Mouse (Mus musculus) hindbrain, embryonic 16.5 days (tissue): ENCODE results near the gene 1700088E04Rik. TPM values are rescaled to one million over a fixed set of nuclear protein-coding genes. Genes with fewer than 3 reads are reported as not detected.
A peak's percentile ranks its signal among the peaks of the same experiment; 100 is the strongest.

ENCODE experiments used
- ATAC-seq: fragments of 200-750 bp; cut with Nextera tagmentation; 2 replicates; pipeline ENCODE4 v1.8.0; 2017; ENCODE audit warnings: moderate TSS enrichment, moderate library complexity
- H3K27ac ChIP-seq: fragments of 300-500 bp; sonication (generic); 2 replicates; pipeline ENCODE4 v1.5.1; 2014; ENCODE audit warnings: low read depth, mild to moderate bottlenecking, control low read depth, low read length, moderate library complexity
- H3K27me3 ChIP-seq: fragments of 300-500 bp; sonication (generic); replicated peaks from 2 replicates; pipeline ENCODE4 v1.6.1; 2014; ENCODE audit warnings: low read length; ENCODE audit not compliant: control insufficient read depth, insufficient read depth
- H3K36me3 ChIP-seq: fragments of 300-500 bp; sonication (generic); 2 replicates; pipeline ENCODE4 v1.6.1; 2014; ENCODE audit warnings: mild to moderate bottlenecking, low read length, moderate library complexity, mixed read lengths; ENCODE audit not compliant: control insufficient read depth, insufficient read depth
- H3K4me1 ChIP-seq: fragments of 300-500 bp; sonication (generic); 2 replicates; pipeline ENCODE4 v1.6.1; 2014; ENCODE audit warnings: low read depth, low read length; ENCODE audit not compliant: control insufficient read depth, insufficient read depth
- H3K4me2 ChIP-seq: fragments of 300-500 bp; sonication (generic); 2 replicates; pipeline ENCODE4 v1.6.1; 2014; ENCODE audit warnings: mild to moderate bottlenecking, low read length, control low read depth, moderate library complexity
- H3K4me3 ChIP-seq: fragments of 300-500 bp; sonication (generic); 2 replicates; pipeline ENCODE4 v1.5.1; 2014; ENCODE audit warnings: mild to moderate bottlenecking, low read length, control low read depth, moderate library complexity
- H3K9ac ChIP-seq: fragments of 300-500 bp; sonication (generic); 2 replicates; pipeline ENCODE4 v1.6.1; 2014; ENCODE audit warnings: low read depth, mild to moderate bottlenecking, control low read depth, low read length, moderate library complexity
- H3K9me3 ChIP-seq: fragments of 300-500 bp; sonication (generic); 2 replicates; pipeline ENCODE4 v1.6.1; 2014; ENCODE audit warnings: mild to moderate bottlenecking, low read length, moderate library complexity; ENCODE audit not compliant: control insufficient read depth
- whole genome bisulfite sequencing: fragments of 180-500 bp; shearing (Covaris S2); extraction: QIAGEN DNeasy Blood & Tissue Kit; methylation state at CpG from one replicate; pipeline ENCODE4 v1.1.7; 2014; 5-methylcytosine and 5-hydroxymethylcytosine counted together
- polyA plus RNA-seq: library from polyadenylated mRNA; unstranded; fragments of >200 nt; fragmentation: Nextera tagmentation; extraction: Ambion mirVana; gene quantifications from 2 replicates; pipeline ENCODE4 v1.2.1, GENCODE M21; 2015

Gene 1700088E04Rik
- polyA plus RNA-seq, 1 experiment from 2014 or later: 20.2 TPM

- no peak overlapping the region for H3K4me2 ChIP-seq
- H3K4me3 ChIP-seq: no peak overlapping the region
- WGBS: 51% methylated on average over 7 of the region's 7 CpGs
- no peaks in the 10 kb centered on the region for H3K27me3 ChIP-seq
- no peaks in the 10 kb centered on the region for H3K9me3 ChIP-seq
- no peak for ATAC-seq
- peaks cover 12% of the 10 kb centered on the region for H3K36me3 ChIP-seq
- peaks cover 7% of the 10 kb centered on the region for H3K4me1 ChIP-seq
- no peak overlapping the region; the same call in 1 of the 2 replicates for H3K27ac ChIP-seq
- H3K9ac ChIP-seq: no peak overlapping the region
Measured at GRCm38 (mm10) chr15:79098868-79099267, 42.2 kb downstream of the 1700088E04Rik start.

- WGBS: 78% methylated on average over 5 of the region's 5 CpGs
- H3K4me1 ChIP-seq: peaks cover 7% of the 10 kb centered on the region
- H3K27ac ChIP-seq: no peak overlapping the region
- H3K36me3 ChIP-seq: peaks cover 15% of the 10 kb centered on the region
- no peaks in the 10 kb centered on the region for H3K27me3 ChIP-seq
- H3K9ac ChIP-seq: no peak overlapping the region
- no peaks in the 10 kb centered on the region for H3K9me3 ChIP-seq
- no peak overlapping the region for H3K4me3 ChIP-seq
- H3K4me2 ChIP-seq: no peak overlapping the region
- ATAC-seq: no peak
Measured at GRCm38 (mm10) chr15:79098220-79098619, 42.8 kb downstream of the 1700088E04Rik start.

GRCm38 (mm10) chr15:79097611-79098025, 43.4 kb downstream of the 1700088E04Rik start:
- peak; percentile 79 for ATAC-seq
- no peak overlapping the region; the same call in 1 of the 2 replicates for H3K27ac ChIP-seq

GRCm38 (mm10) chr15:79097135-79097534, 43.9 kb downstream of the 1700088E04Rik start:
- no peak overlapping the region for H3K27ac ChIP-seq
- no peak overlapping the region for H3K4me3 ChIP-seq
- peaks cover 15% of the 10 kb centered on the region for H3K36me3 ChIP-seq
- WGBS: 39% methylated on average over 2 of the region's 2 CpGs
- H3K9ac ChIP-seq: no peak overlapping the region
- no peaks in the 10 kb centered on the region for H3K9me3 ChIP-seq
- peaks cover 7% of the 10 kb centered on the region for H3K4me1 ChIP-seq
- no peak overlapping the region for H3K4me2 ChIP-seq
- ATAC-seq: no peak
- no peaks in the 10 kb centered on the region for H3K27me3 ChIP-seq

More at GRCm38 (mm10) chr15:79097611-79098025, 43.4 kb downstream of the 1700088E04Rik start:
- Histone ChIP-seq H3K9me3 (no peaks in the 10 kb centered on the region), H3K27me3 (no peaks in the 10 kb centered on the region), H3K4me1 (peaks cover 7% of the 10 kb centered on the region), H3K4me3 (no peak overlapping the region), H3K36me3 (peaks cover 15% of the 10 kb centered on the region), H3K9ac (no peak overlapping the region), H3K4me2 (no peak overlapping the region)
- 42% methylated on average over 6 of the region's 6 CpGs for WGBS

DNA sequence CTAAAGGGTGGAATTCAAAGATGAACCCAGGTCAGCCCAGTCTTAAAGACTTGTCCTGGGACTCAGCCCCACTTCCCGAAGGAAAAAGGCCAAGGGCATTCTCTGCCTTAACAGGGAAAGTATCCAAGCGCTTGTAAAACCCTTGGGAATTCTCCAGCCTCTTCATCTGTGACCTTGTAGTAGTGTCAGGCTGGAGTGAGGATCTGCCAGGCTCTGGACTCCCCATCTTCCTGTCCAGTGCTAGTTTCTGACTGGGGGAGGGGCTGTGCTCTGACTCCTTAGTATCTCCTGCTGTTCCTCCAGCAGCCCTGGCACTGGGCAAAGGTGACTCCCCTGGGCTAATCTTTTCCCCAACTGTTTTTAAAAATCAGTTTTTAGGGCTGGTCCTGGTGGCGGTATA, 44.5 kb downstream of the 1700088E04Rik start:
- Histone ChIP-seq H3K4me3 (no peak overlapping the region), H3K9me3 (no peaks in the 10 kb centered on the region), H3K4me1 (peaks cover 7% of the 10 kb centered on the region), H3K36me3 (peaks cover 15% of the 10 kb centered on the region), H3K4me2 (no peak overlapping the region), H3K27ac (no peak overlapping the region), H3K27me3 (no peaks in the 10 kb centered on the region), H3K9ac (no peak overlapping the region)
- WGBS: 78% methylated on average over 3 of the region's 3 CpGs
- ATAC-seq: no peak

- 83% methylated on average over 5 of the region's 5 CpGs for WGBS
Measured at GRCm38 (mm10) chr15:79095483-79095882, 45.6 kb downstream of the 1700088E04Rik start.

GRCm38 (mm10) chr15:79093083-79093839, 47.8 kb downstream of the 1700088E04Rik start:
- Histone ChIP-seq H3K27ac (no peak overlapping the region), H3K27me3 (no peaks in the 10 kb centered on the region), H3K9me3 (no peaks in the 10 kb centered on the region), H3K4me2 (no peak overlapping the region), H3K9ac (no peak overlapping the region), H3K4me1 (peaks cover 7% of the 10 kb centered on the region), H3K4me3 (no peak overlapping the region), H3K36me3 (peaks cover 33% of the 10 kb centered on the region)
- ATAC-seq: no peak
- 71% methylated on average over 7 of the region's 7 CpGs for WGBS

More at GRCm38 (mm10) chr15:79095483-79095882, 45.6 kb downstream of the 1700088E04Rik start:
- ATAC-seq: no peak
- Histone ChIP-seq H3K36me3 (peaks cover 22% of the 10 kb centered on the region), H3K4me3 (no peak overlapping the region), H3K4me1 (peaks cover 7% of the 10 kb centered on the region), H3K27ac (no peak overlapping the region), H3K4me2 (no peak overlapping the region), H3K9ac (no peak overlapping the region), H3K9me3 (no peaks in the 10 kb centered on the region), H3K27me3 (no peaks in the 10 kb centered on the region)

GRCm38 (mm10) chr15:79092284-79092683, 48.8 kb downstream of the 1700088E04Rik start:
- 90% methylated on average over 6 of the region's 6 CpGs for WGBS
- Histone ChIP-seq H3K4me3 (no peak overlapping the region), H3K4me2 (no peak overlapping the region), H3K36me3 (peaks cover 37% of the 10 kb centered on the region), H3K9me3 (no peaks in the 10 kb centered on the region), H3K27me3 (no peaks in the 10 kb centered on the region), H3K27ac (no peak overlapping the region), H3K4me1 (no peaks in the 10 kb centered on the region), H3K9ac (no peak overlapping the region)
- no peak for ATAC-seq

DNA sequence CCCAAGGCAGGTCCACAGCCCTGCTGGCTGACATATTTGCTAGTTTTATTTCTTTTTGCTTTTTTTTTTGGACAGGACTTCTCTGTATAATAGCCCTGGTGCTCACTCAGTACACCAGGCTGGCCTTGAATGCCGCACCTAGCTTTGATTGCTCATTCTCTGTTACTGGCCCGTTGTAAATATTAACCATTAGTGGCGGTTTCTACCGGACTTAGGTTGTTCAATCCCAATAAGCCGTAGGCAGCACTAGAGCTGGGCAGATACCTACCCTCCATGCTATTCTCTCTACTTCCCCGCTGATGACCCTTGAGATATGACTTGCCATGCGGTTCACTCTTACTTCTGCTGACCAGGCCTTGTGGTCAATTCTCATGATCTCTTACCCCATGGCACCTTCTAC, 61.5 kb downstream of the 1700088E04Rik start:
- H3K9me3 ChIP-seq: no peaks in the 10 kb centered on the region
- H3K4me2 ChIP-seq: no peak overlapping the region
- peaks cover 53% of the 10 kb centered on the region for H3K36me3 ChIP-seq
- H3K9ac ChIP-seq: no peak overlapping the region
- no peak overlapping the region for H3K4me3 ChIP-seq
- H3K4me1 ChIP-seq: peaks cover 14% of the 10 kb centered on the region
- no peak for ATAC-seq
- H3K27ac ChIP-seq: no peak overlapping the region
- WGBS: 97% methylated on average over 7 of the region's 7 CpGs
- no peaks in the 10 kb centered on the region for H3K27me3 ChIP-seq
